Mouse (Mus musculus): Measurements from ENCODE around the gene Cpe.

- TF ChIP-seq POLR2A (IDR thresholded peaks at IDR 0.05; ENCODE audit: extremely low read depth, insufficient read depth, low read length) (no peak), CTCF (IDR thresholded peaks at IDR 0.05; ENCODE audit: low read depth, low read length) (no peak)
These were observed 50.1 kb downstream of the Cpe start for GRCm38 (mm10) chr8:64642799-64643198.

All from liver, adult 2 months (tissue).